Mouse (Mus musculus): ENCODE measurements around the gene Ttl.
A peak's percentile ranks its signal among the peaks of the same experiment; 100 is the strongest.

DNA sequence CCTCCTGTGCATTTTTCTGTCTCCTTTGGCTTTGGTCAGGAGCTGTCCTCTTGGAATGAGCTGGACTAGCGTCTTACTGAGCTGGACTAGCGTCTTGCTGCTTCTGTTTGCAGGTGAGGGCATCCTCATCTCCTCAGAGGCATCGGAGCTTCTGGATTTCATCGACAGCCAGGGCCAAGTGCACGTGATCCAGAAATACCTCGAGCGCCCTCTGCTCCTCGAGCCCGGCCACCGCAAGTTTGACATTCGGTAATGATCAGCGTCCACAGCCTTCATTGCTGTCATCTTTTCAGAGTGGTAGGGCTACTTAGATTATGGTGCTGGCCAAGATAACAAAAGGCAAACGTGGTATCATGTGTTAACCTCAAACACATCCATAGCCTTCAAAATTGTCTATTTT is 15.4 kb downstream of the Ttl start:
- TF ChIP-seq CTCF (IDR thresholded peaks at IDR 0.05; ENCODE audit: control insufficient read depth, insufficient read depth, insufficient replicate concordance, low read depth, low read length) (peak; percentile 11; the same call in 1 of the 2 replicates), POLR2A (IDR thresholded peaks at IDR 0.05; ENCODE audit: control insufficient read depth, low read depth, low read length) (no peak)

Measured in testis, adult 2 months (tissue).